Mouse (Mus musculus): ENCODE data around the gene Zfp429. TPM values are rescaled to one million over a fixed set of nuclear protein-coding genes. Genes with fewer than 3 reads are reported as not detected.
A peak's percentile ranks its signal among the peaks of the same experiment; 100 is the strongest.

Gene Zfp429
- polyA plus RNA-seq, 1 experiment from 2014 or later, result 2.1 TPM

DNA sequence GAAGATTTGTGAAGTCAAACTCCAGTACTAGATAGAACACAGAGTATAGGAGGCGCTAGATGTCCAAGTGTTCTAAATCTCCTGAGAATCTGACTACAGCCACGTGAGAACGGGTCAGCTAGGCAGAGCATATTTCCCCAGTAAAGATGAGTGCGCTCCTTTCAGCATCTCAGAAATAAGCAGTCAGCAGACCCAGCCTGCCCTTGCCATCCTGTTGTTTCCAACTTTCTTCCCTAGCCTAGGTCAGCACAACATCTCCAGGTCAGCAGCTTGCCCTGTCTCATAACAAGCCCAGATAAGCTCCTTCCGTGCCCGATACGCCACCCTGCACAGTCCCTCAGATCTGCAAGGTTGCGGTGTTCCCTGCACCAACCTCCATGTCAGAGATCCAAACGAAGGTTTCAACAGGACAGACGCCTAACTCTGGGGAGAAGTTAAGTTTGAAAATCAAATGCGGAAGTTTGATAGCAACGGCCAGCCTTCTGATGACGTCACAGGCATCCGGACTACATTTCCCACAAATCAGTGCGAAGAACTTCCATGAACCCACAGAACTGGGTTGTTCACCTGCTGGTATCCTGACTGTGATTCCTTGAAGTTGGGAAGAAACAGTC is 39.4 kb downstream of the Zfp429 start, which contains the start of the genes Gm28044 and Zfp953:
TSS of gene Gm28044 (minus strand) at position 406 of the 614 bp plus-strand sequence.
TSS of gene Zfp953 (minus strand) at position 475 of the 614 bp plus-strand sequence.
- H3K4me3 ChIP-seq (ENCODE audit: low read depth, low read length), result peak within 1 kb of the TSS; percentile 91
- WGBS (ENCODE audit: insufficient replicate concordance), result under 1% methylated on average over 15 of the region's 15 CpGs
- TF ChIP-seq EP300 (IDR thresholded peaks at IDR 0.05; ENCODE audit: low read depth) (no peak), CTCF (IDR thresholded peaks at IDR 0.05; ENCODE audit: low read depth) (peak; percentile 41)
- peak within 1 kb of the TSS; percentile 85 for H3K9ac ChIP-seq (replicated peaks)
- no peaks in the 10 kb centered on the region for H3K9me3 ChIP-seq (ENCODE audit: low read length)
- peaks cover 11% of the 10 kb centered on the region for H3K4me1 ChIP-seq (ENCODE audit: insufficient read depth)
- peak; percentile 93 for ATAC-seq
- no peaks in the 10 kb centered on the region for H3K27me3 ChIP-seq (ENCODE audit: insufficient read depth, low read length)
- H3K4me2 ChIP-seq (ENCODE audit: low read depth, low read length), result peak within 1 kb of the TSS; percentile 81
- peak; percentile 90 for DNase-seq
- H3K36me3 ChIP-seq (replicated peaks; ENCODE audit: insufficient read depth, low read length), result no peaks in the 10 kb centered on the region
- H3K27ac ChIP-seq (ENCODE audit: low read depth), result peak within 1 kb of the TSS; percentile 90

DNA sequence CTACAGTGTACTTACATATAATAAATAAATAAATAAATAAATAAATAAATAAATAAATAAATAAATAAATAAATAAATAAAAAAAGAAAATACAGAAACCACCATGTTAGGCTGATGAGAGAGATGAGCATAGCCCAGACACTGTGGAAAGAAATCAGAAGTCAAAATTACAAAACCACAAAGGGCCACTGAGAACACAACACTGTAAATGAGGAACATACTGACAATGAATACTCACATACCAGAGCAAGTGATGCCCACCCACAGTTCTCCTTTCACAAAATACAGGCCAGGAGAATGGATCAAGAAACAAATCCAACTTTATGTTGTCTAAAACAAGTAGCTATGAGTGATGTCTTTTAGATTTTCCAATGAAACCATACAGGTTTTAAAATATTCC is 47.8 kb downstream of the Zfp429 start:
- no peak overlapping the region for H3K4me3 ChIP-seq (ENCODE audit: low read depth, low read length)
- H3K4me1 ChIP-seq (ENCODE audit: insufficient read depth), result no peaks in the 10 kb centered on the region
- H3K27me3 ChIP-seq (ENCODE audit: insufficient read depth, low read length), result no peaks in the 10 kb centered on the region
- H3K4me2 ChIP-seq (ENCODE audit: low read depth, low read length), result no peak overlapping the region
- DNase-seq, result no peak
- no peaks in the 10 kb centered on the region for H3K36me3 ChIP-seq (replicated peaks; ENCODE audit: insufficient read depth, low read length)
- TF ChIP-seq EP300 (IDR thresholded peaks at IDR 0.05; ENCODE audit: low read depth), result no peak
- no peak for TF ChIP-seq CTCF (IDR thresholded peaks at IDR 0.05; ENCODE audit: low read depth)
- no peak overlapping the region for H3K27ac ChIP-seq (ENCODE audit: low read depth)
- ATAC-seq, result no peak
- H3K9ac ChIP-seq (replicated peaks), result no peak overlapping the region
- H3K9me3 ChIP-seq (ENCODE audit: low read length), result no peaks in the 10 kb centered on the region

DNA sequence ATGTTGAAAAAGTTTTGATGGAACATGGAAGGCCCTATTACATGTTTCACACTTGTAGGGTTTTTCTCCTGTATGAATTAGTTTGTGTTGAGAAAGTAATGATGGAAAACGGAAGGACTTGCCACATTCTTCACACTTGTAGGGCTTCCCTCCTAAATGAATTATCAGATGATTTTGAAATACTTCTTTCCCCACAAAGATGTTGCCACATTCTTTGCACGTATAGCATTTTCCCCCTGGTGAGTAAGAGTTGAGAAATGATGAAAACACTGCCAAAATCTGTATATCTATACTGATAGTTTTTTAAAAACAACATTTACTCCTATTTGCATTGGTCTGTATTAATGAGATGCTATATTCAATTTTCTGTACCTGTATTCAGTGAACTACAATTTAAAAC is 56.2 kb downstream of the Zfp429 start:
- H3K4me3 ChIP-seq (ENCODE audit: low read depth, low read length), result no peak overlapping the region
- WGBS (ENCODE audit: insufficient replicate concordance), result 66% methylated on average over 2 of the region's 2 CpGs
- peaks cover 18% of the 10 kb centered on the region for H3K36me3 ChIP-seq (replicated peaks; ENCODE audit: insufficient read depth, low read length)
- H3K9ac ChIP-seq (replicated peaks), result no peak overlapping the region
- no peak for ATAC-seq
- H3K4me2 ChIP-seq (ENCODE audit: low read depth, low read length), result no peak overlapping the region
- no peaks in the 10 kb centered on the region for H3K9me3 ChIP-seq (ENCODE audit: low read length)
- H3K27me3 ChIP-seq (ENCODE audit: insufficient read depth, low read length), result no peaks in the 10 kb centered on the region
- H3K4me1 ChIP-seq (ENCODE audit: insufficient read depth), result no peaks in the 10 kb centered on the region
- TF ChIP-seq EP300 (IDR thresholded peaks at IDR 0.05; ENCODE audit: low read depth) (no peak), CTCF (IDR thresholded peaks at IDR 0.05; ENCODE audit: low read depth) (no peak)
- no peak overlapping the region for H3K27ac ChIP-seq (ENCODE audit: low read depth)
- DNase-seq, result no peak

Other genes with a start within 250 kb of the Zfp429 start
- gene Rsl1, start 226.6 kb downstream of the Zfp429 start, polyA plus RNA-seq (2015; fragmentation: Nextera tagmentation; extraction: Ambion mirVana), result 2.0 and 2.1 TPM in 2 replicates
- gene Zfp455, start 205.3 kb downstream of the Zfp429 start, polyA plus RNA-seq (2015; fragmentation: Nextera tagmentation; extraction: Ambion mirVana), result 0.43 and 0.53 TPM in 2 replicates
- gene Zfp458, start 121.4 kb downstream of the Zfp429 start, polyA plus RNA-seq (2015; fragmentation: Nextera tagmentation; extraction: Ambion mirVana), result 0.30 and 0.40 TPM in 2 replicates
- gene Zfp457, start 93.3 kb downstream of the Zfp429 start, polyA plus RNA-seq (2015; fragmentation: Nextera tagmentation; extraction: Ambion mirVana), result 0.19 and 0.39 TPM in 2 replicates
- gene Zfp595, start 67.2 kb downstream of the Zfp429 start, polyA plus RNA-seq (2015; fragmentation: Nextera tagmentation; extraction: Ambion mirVana), result 0.63 and 0.65 TPM in 2 replicates
- 0.25 TPM in 1 of 2 replicates, not detected in the other for gene Gm28044, start 39.3 kb downstream of the Zfp429 start, polyA plus RNA-seq (2015; fragmentation: Nextera tagmentation; extraction: Ambion mirVana)
- 0.45 and 0.52 TPM in 2 replicates for gene Zfp953, start 39.2 kb downstream of the Zfp429 start, polyA plus RNA-seq (2015; fragmentation: Nextera tagmentation; extraction: Ambion mirVana)
- 0.42 TPM in 1 of 2 replicates, not detected in the other for gene Gm28041, start 24.1 kb downstream of the Zfp429 start, polyA plus RNA-seq (2015; fragmentation: Nextera tagmentation; extraction: Ambion mirVana)
- 0.41 and 0.58 TPM in 2 replicates for gene Zfp456, start 24.0 kb downstream of the Zfp429 start, polyA plus RNA-seq (2015; fragmentation: Nextera tagmentation; extraction: Ambion mirVana)
- not detected in 2 replicates for gene Zfp459, start 21.6 kb upstream of the Zfp429 start, polyA plus RNA-seq (2015; fragmentation: Nextera tagmentation; extraction: Ambion mirVana)
- 4.5 and 5.0 TPM in 2 replicates for gene Zfp874a, start 51.8 kb upstream of the Zfp429 start, polyA plus RNA-seq (2015; fragmentation: Nextera tagmentation; extraction: Ambion mirVana)
- 2.0 and 2.1 TPM in 2 replicates for gene Zfp874b, start 84.4 kb upstream of the Zfp429 start, polyA plus RNA-seq (2015; fragmentation: Nextera tagmentation; extraction: Ambion mirVana)
- 2.1 and 2.5 TPM in 2 replicates for gene Zfp58, start 100.7 kb upstream of the Zfp429 start, polyA plus RNA-seq (2015; fragmentation: Nextera tagmentation; extraction: Ambion mirVana)
- gene Gm26965, start 126.3 kb upstream of the Zfp429 start, polyA plus RNA-seq (2015; fragmentation: Nextera tagmentation; extraction: Ambion mirVana), result not detected in 2 replicates
- gene Zfp87, start 126.4 kb upstream of the Zfp429 start, polyA plus RNA-seq (2015; fragmentation: Nextera tagmentation; extraction: Ambion mirVana), result 11.3 and 11.5 TPM in 2 replicates
- gene Zfp748, start 154.0 kb upstream of the Zfp429 start, polyA plus RNA-seq (2015; fragmentation: Nextera tagmentation; extraction: Ambion mirVana), result 1.6 and 1.9 TPM in 2 replicates
- gene Zfp729b, start 209.9 kb upstream of the Zfp429 start, polyA plus RNA-seq (2015; fragmentation: Nextera tagmentation; extraction: Ambion mirVana), result 0.84 and 1.2 TPM in 2 replicates
- gene Gm49345, start 237.9 kb upstream of the Zfp429 start, polyA plus RNA-seq (2015; fragmentation: Nextera tagmentation; extraction: Ambion mirVana), result 0.08 TPM in 1 of 2 replicates, not detected in the other
- gene Zfp729a, start 238.0 kb upstream of the Zfp429 start, polyA plus RNA-seq (2015; fragmentation: Nextera tagmentation; extraction: Ambion mirVana), result 0.58 and 1.1 TPM in 2 replicates

Measured in liver, postnatal 0 days (tissue).